ENCODE assay signal across 11 mouse cellular contexts in genomic region chr4:128330519-128330918, GRCm38 (mm10).
DNase-seq lines count a peak whose midpoint lies in the region; ATAC-seq and TF ChIP-seq lines count a peak whose summit lies in the region.
"Had no signal": no experiment of that assay in that cellular context is flagged by ENCODE, and none has a peak within 500 bp of the region (broad histone marks: within the 10 kb centered on the region; RNA-seq: fewer than 3 reads in every experiment).

No protein-coding gene starts in this region.

- H3K4me1 ChIP-seq in heart, adult 2 months (ENCODE audit: control insufficient read depth, insufficient read depth, low read length): no peaks in the 10 kb centered on the region
- H3K4me1 ChIP-seq: embryonic facial prominence, embryonic 12.5 days had no signal

- H3K79me2 ChIP-seq in heart, adult 2 months (replicated peaks; ENCODE audit: control insufficient read depth, insufficient read depth, low read length): no peaks in the 10 kb centered on the region

- TF ChIP-seq CTCF in heart, adult 2 months (IDR thresholded peaks at IDR 0.05): no peak

- DNase-seq in layer of hippocampus, adult 11-12 months (ENCODE audit: low spot score): peak; percentile 44
- DNase-seq in layer of hippocampus, postnatal 14 days (ENCODE audit: low spot score in 2 of 2): no peak
- peak; percentile 56 for DNase-seq in cerebellum, adult 9-10 months
- DNase-seq in left cerebral cortex, adult 8-10 months (ENCODE audit: low spot score in 2 of 2): peak; percentile 22 to 81
- DNase-seq in right cerebral cortex, adult 2 months (ENCODE audit: low spot score in 2 of 2): peak; percentile 69 to 76
- no peak for DNase-seq in heart, adult 2 months
- no peak for DNase-seq in gastrocnemius, postnatal 10 days
- DNase-seq: heart, postnatal 4 days; kidney, postnatal 14 days had no signal

- TF ChIP-seq EP300 in heart, adult 2 months (IDR thresholded peaks at IDR 0.05; ENCODE audit: insufficient read depth, low read depth, low read length): no peak

- H3K36me3 ChIP-seq in heart, adult 2 months (ENCODE audit: control insufficient read depth, insufficient read depth, low read length): no peaks in the 10 kb centered on the region
- H3K36me3 ChIP-seq: embryonic facial prominence, embryonic 12.5 days had no signal

- H3K9ac ChIP-seq in heart, adult 2 months (ENCODE audit: low read depth, low read length): no peak overlapping the region
- H3K9ac ChIP-seq: embryonic facial prominence, embryonic 12.5 days had no signal

- H3K27ac ChIP-seq in heart, adult 2 months: no peak overlapping the region
- H3K27ac ChIP-seq: embryonic facial prominence, embryonic 12.5 days had no signal

- no peaks in the 10 kb centered on the region; the same call in 1 of the 2 replicates for H3K27me3 ChIP-seq in heart, adult 2 months (ENCODE audit: control insufficient read depth, insufficient read depth, low read length)
- H3K27me3 ChIP-seq: embryonic facial prominence, embryonic 12.5 days had no signal

- ATAC-seq in activated CD4-positive, CD25-positive, alpha-beta regulatory T cell, adult 4 months: no peak

- 51% methylated on average over 9 of the region's 9 CpGs for WGBS in heart, adult 2 months

- no peak for TF ChIP-seq POLR2A in heart, adult 2 months (IDR thresholded peaks at IDR 0.05; ENCODE audit: insufficient read depth, low read depth, low read length)

- H3K4me3 ChIP-seq in heart, adult 2 months: no peak overlapping the region
- H3K4me3 ChIP-seq: embryonic facial prominence, embryonic 12.5 days had no signal

- intact Hi-C loops in heart, adult 2 months (cut with DNase I): no loop called here

Comparison
In these comparisons a context has a peak if more than half of its experiments do, and no peak if none do; other contexts are left out.
1. DNase-seq: peak in layer of hippocampus, adult 11-12 months (single experiment), cerebellum, adult 9-10 months (single experiment), left cerebral cortex, adult 8-10 months (2 of 2) and right cerebral cortex, adult 2 months (2 of 2); none in layer of hippocampus, postnatal 14 days (0 of 2), heart, adult 2 months (0 of 2) and gastrocnemius, postnatal 10 days (single experiment).